Mouse (Mus musculus): ENCODE data around the gene 1700001C19Rik. TPM values are rescaled to one million over a fixed set of nuclear protein-coding genes. Genes with fewer than 3 reads are reported as not detected.

1700001C19Rik gene
- polyA plus RNA-seq (2015; fragmentation: Nextera tagmentation; extraction: Ambion mirVana): 0.55 and 0.86 TPM in 2 replicates

DNA sequence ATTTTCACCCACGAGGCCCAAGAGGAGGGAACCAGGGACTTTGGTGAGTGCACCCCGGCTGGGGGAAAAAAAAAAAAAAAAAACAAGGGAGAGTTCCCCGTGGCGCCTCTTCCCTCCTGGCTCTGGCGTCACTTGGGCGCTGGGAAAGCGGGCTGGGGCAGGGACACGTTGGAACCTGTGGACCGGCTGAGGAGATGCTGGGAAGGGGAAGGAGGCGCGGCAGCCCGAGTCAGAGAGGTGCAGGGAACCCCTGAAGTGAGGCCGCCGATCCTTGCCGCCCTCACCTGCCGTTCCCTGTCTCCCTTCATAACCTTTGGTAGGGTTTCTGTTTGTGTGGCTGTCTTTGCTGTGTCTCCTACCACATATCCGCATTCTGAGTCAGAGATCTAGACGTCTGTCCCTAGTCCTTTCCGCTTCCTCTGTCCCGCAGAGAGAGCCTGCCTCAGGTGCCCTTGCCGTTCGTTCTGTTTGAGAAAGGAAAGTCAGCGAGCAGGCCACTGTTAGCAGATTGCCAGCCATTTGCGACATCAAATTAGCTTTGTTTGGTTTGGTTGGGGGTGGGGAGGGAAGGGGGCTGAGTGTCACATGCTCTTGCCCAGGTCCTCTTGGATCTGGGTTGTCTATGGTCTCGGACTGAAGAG is at the start of gene 1700001C19Rik:
TSS of gene 1700001C19Rik (minus strand) at position 470 of the 641 bp plus-strand sequence.
- H3K27me3 ChIP-seq (replicated peaks; ENCODE audit: control insufficient read depth, insufficient read depth, low read length): peaks cover 42% of the 10 kb centered on the region

DNA sequence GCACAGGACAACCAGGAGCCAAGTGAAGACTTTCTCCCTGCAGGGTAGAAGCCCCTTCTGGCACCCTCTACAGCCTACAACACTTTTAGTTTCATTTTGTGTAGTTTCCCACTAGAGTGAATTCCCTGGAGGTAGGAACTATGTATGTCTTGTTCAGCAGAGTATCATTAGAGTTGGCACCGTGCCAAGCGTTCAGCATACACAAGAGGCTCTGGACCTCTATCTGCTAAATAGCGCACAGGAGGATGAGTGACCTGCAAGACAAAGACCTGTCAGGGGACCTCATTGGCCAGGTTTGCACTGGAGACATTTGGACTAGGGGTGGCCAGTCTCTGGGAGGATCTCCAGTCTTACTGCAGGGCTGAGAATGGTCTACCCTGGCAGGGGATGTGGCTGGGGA is 48.6 kb upstream of the 1700001C19Rik start:
- WGBS: 66% methylated on average over 3 of the region's 3 CpGs
- H3K36me3 ChIP-seq (ENCODE audit: control insufficient read depth, insufficient read depth): no peaks in the 10 kb centered on the region
- no peak overlapping the region for H3K4me2 ChIP-seq (ENCODE audit: low read length)
- no peak overlapping the region for H3K27ac ChIP-seq (ENCODE audit: low read length)
- no peak for ATAC-seq
- no peak overlapping the region for H3K4me3 ChIP-seq (replicated peaks; ENCODE audit: low read length)
- H3K9ac ChIP-seq (replicated peaks; ENCODE audit: low read depth, low read length): no peak overlapping the region
- H3K27me3 ChIP-seq (replicated peaks; ENCODE audit: control insufficient read depth, insufficient read depth, low read length): no peaks in the 10 kb centered on the region
- 0 out of 2 replicates have a peak, but pooled peaks cover 2% of the 10 kb centered on the region for H3K4me1 ChIP-seq (replicated peaks; ENCODE audit: control insufficient read depth, insufficient read depth, low read length)
- H3K9me3 ChIP-seq (ENCODE audit: control insufficient read depth, low read length): no peaks in the 10 kb centered on the region

More for the DNA sequence above, at the start of gene 1700001C19Rik:
- Histone ChIP-seq H3K9me3 (ENCODE audit: control insufficient read depth, low read length) (no peaks in the 10 kb centered on the region), H3K4me3 (replicated peaks; ENCODE audit: low read length) (peak within 1 kb of the TSS; percentile 38), H3K4me1 (replicated peaks; ENCODE audit: control insufficient read depth, insufficient read depth, low read length) (peaks cover 15% of the 10 kb centered on the region), H3K27ac (ENCODE audit: low read length) (no peak within 1 kb of the TSS), H3K4me2 (ENCODE audit: low read length) (peak within 1 kb of the TSS; percentile 60), H3K36me3 (ENCODE audit: control insufficient read depth, insufficient read depth) (no peaks in the 10 kb centered on the region), H3K9ac (replicated peaks; ENCODE audit: low read depth, low read length) (peak within 1 kb of the TSS; percentile 36; the same call in 1 of the 2 replicates)
- 2% methylated on average over 22 of the region's 25 CpGs for WGBS
- ATAC-seq: no peak

DNA sequence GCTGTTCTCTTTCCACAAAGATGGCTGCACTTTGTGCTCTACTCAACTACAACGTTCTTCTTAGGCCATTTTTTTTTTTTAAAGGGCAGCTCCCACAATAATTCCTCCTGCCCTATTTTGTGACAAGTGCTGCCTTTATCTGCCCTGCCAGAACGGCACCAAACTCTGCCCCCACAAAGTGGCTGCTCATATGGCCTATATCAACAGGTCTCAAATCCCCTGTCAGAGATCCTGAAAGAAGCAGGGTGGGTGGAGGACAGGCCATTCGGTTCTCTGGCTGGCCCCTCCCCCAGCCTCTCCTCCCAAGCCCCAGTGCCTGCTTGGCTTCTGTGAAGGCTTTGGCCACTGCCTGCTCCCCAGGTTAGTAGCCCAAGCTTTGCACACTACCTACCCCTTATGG is 47.8 kb upstream of the 1700001C19Rik start:
- no peak overlapping the region for H3K9ac ChIP-seq (replicated peaks; ENCODE audit: low read depth, low read length)
- H3K9me3 ChIP-seq (ENCODE audit: control insufficient read depth, low read length): no peaks in the 10 kb centered on the region
- H3K4me2 ChIP-seq (ENCODE audit: low read length): no peak overlapping the region
- no peaks in the 10 kb centered on the region for H3K36me3 ChIP-seq (ENCODE audit: control insufficient read depth, insufficient read depth)
- 0 out of 2 replicates have a peak, but pooled peaks cover 2% of the 10 kb centered on the region for H3K4me1 ChIP-seq (replicated peaks; ENCODE audit: control insufficient read depth, insufficient read depth, low read length)
- 8% methylated on average over 3 of the region's 3 CpGs for WGBS
- H3K27me3 ChIP-seq (replicated peaks; ENCODE audit: control insufficient read depth, insufficient read depth, low read length): no peaks in the 10 kb centered on the region
- no peak overlapping the region for H3K27ac ChIP-seq (ENCODE audit: low read length)
- no peak for ATAC-seq
- H3K4me3 ChIP-seq (replicated peaks; ENCODE audit: low read length): no peak overlapping the region

DNA sequence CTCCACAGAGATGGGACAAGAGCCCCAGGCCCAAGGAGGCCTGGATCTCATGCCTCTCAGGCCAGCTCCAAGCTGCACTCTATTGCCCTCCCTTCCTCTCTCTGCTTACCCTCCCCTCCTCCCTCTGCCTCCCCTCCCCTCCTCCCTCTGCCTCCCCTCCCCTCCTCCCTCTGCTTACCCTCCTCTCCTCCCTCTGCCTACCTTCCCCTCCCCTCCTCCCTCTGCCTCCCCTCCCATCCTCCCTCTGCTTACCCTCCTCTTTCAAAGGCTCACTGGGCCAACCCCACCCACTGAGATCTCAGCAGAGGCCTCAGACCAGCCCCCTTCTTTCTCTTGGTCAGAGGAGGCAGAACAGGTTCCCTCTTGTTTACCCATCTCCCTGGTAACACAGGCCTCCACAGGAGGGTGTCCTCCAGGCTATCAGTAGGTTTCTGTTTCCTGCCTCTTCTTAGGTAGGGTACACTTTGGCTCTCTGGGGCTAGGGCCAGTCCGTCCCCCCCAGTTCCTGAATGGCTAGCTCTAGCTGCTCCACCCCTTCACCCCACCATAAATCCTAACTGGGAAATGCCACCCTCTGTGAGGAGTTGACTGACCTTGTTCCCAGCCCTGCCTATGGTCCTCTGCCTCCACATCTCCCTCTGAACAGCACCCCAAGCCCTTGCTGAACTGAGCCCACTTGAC is 47.2 kb upstream of the 1700001C19Rik start:
- Histone ChIP-seq H3K4me3 (replicated peaks; ENCODE audit: low read length) (no peak overlapping the region), H3K9me3 (ENCODE audit: control insufficient read depth, low read length) (no peaks in the 10 kb centered on the region), H3K27ac (ENCODE audit: low read length) (no peak overlapping the region), H3K9ac (replicated peaks; ENCODE audit: low read depth, low read length) (no peak overlapping the region), H3K27me3 (replicated peaks; ENCODE audit: control insufficient read depth, insufficient read depth, low read length) (no peaks in the 10 kb centered on the region), H3K4me2 (ENCODE audit: low read length) (no peak overlapping the region), H3K36me3 (ENCODE audit: control insufficient read depth, insufficient read depth) (no peaks in the 10 kb centered on the region), H3K4me1 (replicated peaks; ENCODE audit: control insufficient read depth, insufficient read depth, low read length) (0 out of 2 replicates have a peak, but pooled peaks cover 2% of the 10 kb centered on the region)
- ATAC-seq: no peak
- WGBS: 47% methylated on average over 1 of the region's 1 CpGs

DNA sequence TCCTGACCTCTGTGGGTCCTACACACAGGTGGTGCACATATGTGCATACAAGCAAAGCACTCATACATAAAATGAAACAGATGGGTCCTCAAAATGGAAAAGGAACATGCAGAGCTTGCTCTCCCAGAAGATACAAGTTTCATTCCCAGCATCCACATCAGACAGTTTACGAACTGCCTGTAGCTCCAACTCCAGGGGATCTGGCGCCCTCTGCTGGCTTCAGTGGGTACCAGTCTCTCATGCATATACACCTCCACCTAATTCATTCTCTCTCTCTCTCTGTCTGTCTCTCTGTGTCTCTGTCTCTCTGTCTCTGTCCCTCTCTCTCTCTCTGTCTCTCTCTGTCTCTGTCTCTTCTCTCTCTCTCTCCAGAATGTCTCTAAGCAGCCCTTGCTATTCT is 45.2 kb upstream of the 1700001C19Rik start:
- H3K27me3 ChIP-seq (replicated peaks; ENCODE audit: control insufficient read depth, insufficient read depth, low read length): no peaks in the 10 kb centered on the region
- H3K4me2 ChIP-seq (ENCODE audit: low read length): no peak overlapping the region
- 23% methylated on average over 2 of the region's 2 CpGs for WGBS
- H3K9ac ChIP-seq (replicated peaks; ENCODE audit: low read depth, low read length): no peak overlapping the region
- H3K4me1 ChIP-seq (replicated peaks; ENCODE audit: control insufficient read depth, insufficient read depth, low read length): 0 out of 2 replicates have a peak, but pooled peaks cover 2% of the 10 kb centered on the region
- no peaks in the 10 kb centered on the region for H3K36me3 ChIP-seq (ENCODE audit: control insufficient read depth, insufficient read depth)
- no peak overlapping the region for H3K4me3 ChIP-seq (replicated peaks; ENCODE audit: low read length)
- no peak overlapping the region for H3K27ac ChIP-seq (ENCODE audit: low read length)
- no peaks in the 10 kb centered on the region for H3K9me3 ChIP-seq (ENCODE audit: control insufficient read depth, low read length)
- ATAC-seq: no peak

DNA sequence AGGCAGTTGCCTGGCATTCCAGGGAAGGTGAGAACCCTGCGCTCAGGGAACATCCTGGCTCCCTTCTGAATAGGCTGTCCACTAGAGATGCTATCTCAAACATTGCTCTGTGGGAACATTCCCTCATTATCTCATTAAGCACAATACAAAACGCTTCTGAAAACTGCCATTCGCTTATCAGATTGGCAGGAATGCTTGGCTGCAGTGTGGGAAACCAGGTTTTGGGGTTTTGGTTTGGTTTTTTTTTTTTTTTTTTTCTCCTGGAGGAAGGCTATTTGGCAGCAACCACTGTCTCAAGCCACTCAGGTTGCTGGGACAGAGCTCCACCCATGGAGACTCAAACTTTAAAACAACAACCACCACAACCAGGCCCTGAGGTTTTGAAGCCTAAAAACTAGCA is 42.7 kb upstream of the 1700001C19Rik start:
- no peak for ATAC-seq
- WGBS: 77% methylated on average over 3 of the region's 3 CpGs
- Histone ChIP-seq H3K27me3 (replicated peaks; ENCODE audit: control insufficient read depth, insufficient read depth, low read length) (no peaks in the 10 kb centered on the region), H3K9me3 (ENCODE audit: control insufficient read depth, low read length) (no peaks in the 10 kb centered on the region), H3K27ac (ENCODE audit: low read length) (no peak overlapping the region), H3K4me3 (replicated peaks; ENCODE audit: low read length) (no peak overlapping the region), H3K4me2 (ENCODE audit: low read length) (no peak overlapping the region), H3K4me1 (replicated peaks; ENCODE audit: control insufficient read depth, insufficient read depth, low read length) (no peaks in the 10 kb centered on the region), H3K9ac (replicated peaks; ENCODE audit: low read depth, low read length) (no peak overlapping the region), H3K36me3 (ENCODE audit: control insufficient read depth, insufficient read depth) (no peaks in the 10 kb centered on the region)

DNA sequence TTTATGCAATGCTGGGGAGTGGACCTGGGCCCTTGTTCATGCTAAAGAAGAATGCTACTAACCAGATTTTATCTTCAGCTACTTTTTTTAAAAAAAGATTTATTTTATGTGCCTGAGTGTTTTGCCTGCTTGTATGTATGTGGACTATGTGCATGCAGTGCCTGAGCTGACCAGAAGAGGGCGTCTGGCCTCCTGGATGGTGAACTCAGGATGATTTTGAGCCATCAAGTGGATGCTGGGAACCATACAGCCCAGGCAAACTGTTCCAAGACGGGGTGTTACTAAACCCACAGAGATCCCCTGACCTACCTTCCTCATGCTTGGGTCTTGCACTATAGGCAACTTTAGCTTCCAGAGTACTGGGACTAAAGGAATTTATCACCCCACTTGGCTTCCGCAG is 38.5 kb upstream of the 1700001C19Rik start:
- no peak for ATAC-seq
- Histone ChIP-seq H3K4me1 (replicated peaks; ENCODE audit: control insufficient read depth, insufficient read depth, low read length) (0 out of 2 replicates have a peak, but pooled peaks cover 2% of the 10 kb centered on the region), H3K9ac (replicated peaks; ENCODE audit: low read depth, low read length) (no peak overlapping the region)

DNA sequence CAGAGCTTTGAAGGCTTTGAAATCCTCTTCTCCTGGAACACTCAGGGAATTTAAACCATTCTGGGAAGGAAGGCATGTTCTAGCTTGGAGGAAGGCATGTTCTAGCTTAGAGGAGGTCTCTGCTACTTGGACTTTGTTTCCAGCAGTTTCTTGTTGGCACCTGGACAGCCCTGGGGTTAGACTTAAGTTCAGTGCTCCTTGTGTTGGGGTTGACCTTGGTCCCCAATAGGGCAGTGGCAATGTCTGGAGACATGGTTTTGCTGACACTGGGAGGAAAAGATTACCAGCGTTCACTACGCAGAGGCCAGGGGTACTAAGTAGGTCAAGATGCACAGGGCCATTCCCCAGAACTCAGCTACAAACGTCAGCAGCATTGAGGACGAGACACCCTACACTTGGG is 38.0 kb upstream of the 1700001C19Rik start:
- no peaks in the 10 kb centered on the region for H3K9me3 ChIP-seq (ENCODE audit: control insufficient read depth, low read length)
- peaks cover 3% of the 10 kb centered on the region; the same call in 1 of the 2 replicates for H3K4me1 ChIP-seq (replicated peaks; ENCODE audit: control insufficient read depth, insufficient read depth, low read length)
- WGBS: 83% methylated on average over 4 of the region's 4 CpGs
- ATAC-seq: no peak
- H3K36me3 ChIP-seq (ENCODE audit: control insufficient read depth, insufficient read depth): no peaks in the 10 kb centered on the region
- H3K27me3 ChIP-seq (replicated peaks; ENCODE audit: control insufficient read depth, insufficient read depth, low read length): no peaks in the 10 kb centered on the region
- H3K27ac ChIP-seq (ENCODE audit: low read length): no peak overlapping the region
- no peak overlapping the region for H3K9ac ChIP-seq (replicated peaks; ENCODE audit: low read depth, low read length)
- H3K4me3 ChIP-seq (replicated peaks; ENCODE audit: low read length): no peak overlapping the region
- H3K4me2 ChIP-seq (ENCODE audit: low read length): no peak overlapping the region

More for the DNA sequence above, 38.5 kb upstream of the 1700001C19Rik start:
- WGBS: 58% methylated on average over 3 of the region's 3 CpGs
- Histone ChIP-seq H3K27me3 (replicated peaks; ENCODE audit: control insufficient read depth, insufficient read depth, low read length) (no peaks in the 10 kb centered on the region), H3K4me2 (ENCODE audit: low read length) (no peak overlapping the region), H3K4me3 (replicated peaks; ENCODE audit: low read length) (no peak overlapping the region), H3K36me3 (ENCODE audit: control insufficient read depth, insufficient read depth) (no peaks in the 10 kb centered on the region), H3K9me3 (ENCODE audit: control insufficient read depth, low read length) (no peaks in the 10 kb centered on the region), H3K27ac (ENCODE audit: low read length) (no peak overlapping the region)

DNA sequence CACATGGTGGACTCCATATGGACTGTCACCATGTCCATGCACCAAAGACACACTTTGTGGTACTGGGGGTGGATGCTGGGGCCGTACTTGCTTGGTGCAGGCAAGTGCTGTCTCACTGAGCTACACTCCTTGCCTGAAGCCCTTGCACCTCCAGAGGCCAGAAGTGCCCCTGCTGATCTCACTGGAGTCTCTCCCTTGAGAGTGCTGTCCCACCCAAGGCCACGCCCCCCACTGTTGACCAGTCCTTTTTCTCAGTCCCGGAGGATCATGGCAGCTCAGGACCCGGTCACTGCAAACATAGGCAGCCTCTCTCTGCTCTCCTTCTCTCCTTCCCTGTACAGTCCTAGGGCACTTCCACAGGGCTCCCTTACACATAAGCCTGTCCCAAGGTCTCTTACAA is 37.1 kb upstream of the 1700001C19Rik start:
- Histone ChIP-seq H3K36me3 (ENCODE audit: control insufficient read depth, insufficient read depth) (no peaks in the 10 kb centered on the region), H3K27me3 (replicated peaks; ENCODE audit: control insufficient read depth, insufficient read depth, low read length) (no peaks in the 10 kb centered on the region), H3K27ac (ENCODE audit: low read length) (no peak overlapping the region), H3K4me2 (ENCODE audit: low read length) (no peak overlapping the region), H3K9me3 (ENCODE audit: control insufficient read depth, low read length) (no peaks in the 10 kb centered on the region), H3K9ac (replicated peaks; ENCODE audit: low read depth, low read length) (no peak overlapping the region), H3K4me3 (replicated peaks; ENCODE audit: low read length) (no peak overlapping the region), H3K4me1 (replicated peaks; ENCODE audit: control insufficient read depth, insufficient read depth, low read length) (peaks cover 5% of the 10 kb centered on the region; the same call in 1 of the 2 replicates)
- no peak for ATAC-seq
- WGBS: 71% methylated on average over 4 of the region's 4 CpGs

All from forebrain, embryonic 16.5 days (tissue).